Mouse (Mus musculus): Measurements from ENCODE around the gene Cep72. TPM values are rescaled to one million over a fixed set of nuclear protein-coding genes. Genes with fewer than 3 reads are reported as not detected.
"Not testable (repeated sequence)": the region's sequence is repeated elsewhere in the genome, so short reads cannot be mapped to it uniquely, and the experiment has no call there.

Cep72 gene
- polyA plus RNA-seq, 1 experiment from 2014 or later: 8.8 TPM

GRCm38 (mm10) chr13:74029013-74029412 lies 33.1 kb downstream of the Cep72 start:
- Histone ChIP-seq H3K4me2 (no peak overlapping the region), H3K27me3 (no peaks in the 10 kb centered on the region), H3K27ac (peak overlapping the region; percentile 15; the same call in 1 of the 2 replicates), H3K4me1 (replicated peaks) (peaks cover 24% of the 10 kb centered on the region), H3K4me3 (no peak overlapping the region), H3K36me3 (no peaks in the 10 kb centered on the region), H3K9ac (no peak overlapping the region), H3K9me3 (replicated peaks) (no peaks in the 10 kb centered on the region)
- no peak for ATAC-seq (replicated peaks; ENCODE audit: insufficient number of reproducible peaks, insufficient read depth, low FRiP score, low read depth)
- WGBS: 58% methylated on average over 2 of the region's 2 CpGs

DNA sequence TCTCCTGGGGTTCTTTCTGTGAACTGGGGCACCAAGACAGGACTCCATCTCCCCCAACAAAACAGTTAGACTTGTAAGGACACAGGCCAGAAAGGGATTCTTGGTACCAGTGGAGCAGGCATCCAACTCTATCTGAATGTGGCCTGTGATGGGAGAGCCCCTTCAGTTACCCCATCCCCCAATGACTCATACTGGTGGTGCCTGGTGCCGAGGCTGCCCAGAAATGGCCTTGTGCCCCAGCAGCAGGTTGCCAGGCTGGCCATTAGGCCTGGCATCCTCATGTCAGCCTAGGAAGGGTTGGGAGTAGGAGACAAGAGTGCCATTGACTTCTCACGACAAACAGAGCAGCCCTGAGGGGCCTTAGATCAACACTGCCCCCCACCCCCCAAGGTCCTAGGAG lies 34.0 kb downstream of the Cep72 start:
- H3K9me3 ChIP-seq (replicated peaks): no peaks in the 10 kb centered on the region
- H3K27ac ChIP-seq: no peak overlapping the region
- ATAC-seq (replicated peaks; ENCODE audit: insufficient number of reproducible peaks, insufficient read depth, low FRiP score, low read depth): no peak
- H3K36me3 ChIP-seq: no peaks in the 10 kb centered on the region
- peaks cover 24% of the 10 kb centered on the region for H3K4me1 ChIP-seq (replicated peaks)
- no peak overlapping the region for H3K9ac ChIP-seq
- H3K4me3 ChIP-seq: no peak overlapping the region
- 52% methylated on average over 2 of the region's 2 CpGs for whole genome bisulfite sequencing
- H3K27me3 ChIP-seq: no peaks in the 10 kb centered on the region
- H3K4me2 ChIP-seq: no peak overlapping the region

DNA sequence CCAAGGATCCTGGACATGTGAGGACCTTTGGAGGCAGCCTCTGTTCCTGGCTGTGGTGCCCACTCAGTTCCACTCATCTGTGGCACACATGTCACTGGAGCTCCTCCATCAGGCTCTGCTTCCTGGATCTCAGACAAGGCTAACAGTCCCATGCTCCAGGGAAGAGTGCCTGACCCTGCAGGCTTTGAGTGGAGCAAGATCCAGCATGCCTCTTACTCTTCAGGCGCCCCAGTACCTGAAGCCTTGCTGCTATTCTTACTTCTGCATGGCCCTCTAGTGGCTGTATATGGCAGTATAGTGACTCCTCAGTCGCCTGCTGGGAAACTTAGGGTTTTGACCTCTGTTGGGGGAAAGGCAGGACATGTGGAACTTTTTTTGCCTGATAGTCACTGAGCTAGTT lies 35.9 kb downstream of the Cep72 start:
- Histone ChIP-seq H3K4me1 (replicated peaks) (peaks cover 24% of the 10 kb centered on the region), H3K4me2 (no peak overlapping the region), H3K27ac (peak overlapping the region; percentile 48), H3K36me3 (no peaks in the 10 kb centered on the region), H3K4me3 (no peak overlapping the region), H3K27me3 (no peaks in the 10 kb centered on the region), H3K9me3 (replicated peaks) (no peaks in the 10 kb centered on the region), H3K9ac (no peak overlapping the region)
- 13% methylated on average over 2 of the region's 2 CpGs for WGBS
- no peak; the same call in 1 of the 2 replicates for ATAC-seq (replicated peaks; ENCODE audit: insufficient number of reproducible peaks, insufficient read depth, low FRiP score, low read depth)

DNA sequence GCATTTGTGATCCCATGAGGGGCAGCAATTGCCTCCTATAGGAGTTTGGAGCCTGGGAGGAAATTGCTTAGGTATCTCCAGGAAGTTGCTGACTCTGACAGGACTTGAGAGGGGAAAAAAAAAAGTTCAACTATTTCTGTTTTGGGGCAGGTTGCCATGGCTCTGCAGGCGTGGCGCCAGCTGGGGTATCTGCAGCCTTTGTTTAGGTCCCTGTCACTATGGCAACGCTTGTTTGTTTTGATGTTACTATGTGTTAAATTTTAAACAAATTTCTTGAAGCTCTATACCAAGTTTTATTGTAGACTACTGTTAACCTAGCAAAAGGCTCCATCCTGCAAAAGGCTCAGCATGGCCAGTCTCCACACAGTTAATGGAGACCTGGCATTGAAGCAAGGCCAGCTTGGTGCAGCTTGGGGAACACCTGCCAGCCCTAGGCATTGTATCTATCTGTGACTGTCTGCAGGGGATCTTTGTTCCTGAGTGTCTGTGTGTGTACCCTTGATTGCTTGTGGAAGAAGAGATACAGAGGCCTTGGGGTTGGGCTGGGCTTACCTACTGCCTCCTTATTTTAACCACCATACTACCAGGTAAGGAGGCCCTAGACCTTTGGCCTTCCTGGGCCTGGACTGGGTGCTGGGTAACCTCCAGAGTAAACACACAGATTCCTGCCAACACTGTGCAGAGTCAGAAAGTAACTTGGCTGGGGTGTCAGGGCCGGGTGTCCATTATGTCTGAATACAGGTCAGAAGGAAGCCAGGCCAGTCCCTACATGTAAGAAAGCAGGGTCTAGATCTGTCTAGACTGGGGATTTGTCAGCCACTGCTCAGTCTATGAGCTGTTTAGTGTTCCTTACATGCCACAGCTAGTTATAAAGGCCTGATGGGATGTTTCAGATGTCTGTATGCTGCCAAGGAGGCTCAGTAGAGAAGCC lies 36.7 kb downstream of the Cep72 start:
- H3K27ac ChIP-seq: peak overlapping the region; percentile 48
- H3K4me1 ChIP-seq (replicated peaks): peaks cover 24% of the 10 kb centered on the region
- no peaks in the 10 kb centered on the region for H3K27me3 ChIP-seq
- H3K36me3 ChIP-seq: no peaks in the 10 kb centered on the region
- no peak overlapping the region for H3K9ac ChIP-seq
- ATAC-seq (replicated peaks; ENCODE audit: insufficient number of reproducible peaks, insufficient read depth, low FRiP score, low read depth): 0 out of 2 replicates have a peak, but pooled peaks have one; percentile 9
- WGBS: 63% methylated on average over 4 of the region's 4 CpGs
- no peaks in the 10 kb centered on the region for H3K9me3 ChIP-seq (replicated peaks)
- H3K4me2 ChIP-seq: no peak overlapping the region
- H3K4me3 ChIP-seq: no peak overlapping the region

- not testable (repeated sequence) for H3K9me3 ChIP-seq (replicated peaks); H3K4me3 ChIP-seq; ATAC-seq (replicated peaks; ENCODE audit: insufficient number of reproducible peaks, insufficient read depth, low FRiP score, low read depth); H3K36me3 ChIP-seq; H3K4me1 ChIP-seq (replicated peaks); H3K27me3 ChIP-seq; H3K4me2 ChIP-seq; H3K9ac ChIP-seq; H3K27ac ChIP-seq
- 67% methylated on average over 8 of the region's 8 CpGs for WGBS
Observed at GRCm38 (mm10) chr13:74019006-74019405, 43.1 kb downstream of the Cep72 start.

DNA sequence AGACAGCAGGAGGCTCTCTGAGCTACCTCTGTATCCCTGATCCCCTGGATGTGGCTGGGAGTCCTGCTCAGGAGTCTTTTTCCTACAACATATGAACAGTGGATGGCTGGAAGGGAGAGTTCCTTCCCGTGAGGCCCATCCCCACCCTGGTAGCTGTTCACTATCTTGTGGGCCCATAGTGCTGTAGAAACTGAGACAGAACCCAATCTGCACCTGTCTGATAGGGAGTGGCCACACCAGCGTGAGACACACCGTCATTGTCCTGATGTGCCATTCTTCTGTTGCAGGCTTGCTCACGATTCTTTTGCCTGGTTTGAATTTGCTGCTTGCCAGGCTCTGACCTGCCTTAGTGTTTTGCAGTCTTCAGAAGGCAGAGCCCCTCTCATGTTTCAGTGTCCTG lies 44.7 kb downstream of the Cep72 start:
- ATAC-seq (replicated peaks; ENCODE audit: insufficient number of reproducible peaks, insufficient read depth, low FRiP score, low read depth): no peak
- H3K9ac ChIP-seq: no peak overlapping the region
- no peaks in the 10 kb centered on the region for H3K36me3 ChIP-seq
- no peak overlapping the region for H3K27ac ChIP-seq
- no peaks in the 10 kb centered on the region for H3K27me3 ChIP-seq
- no peak overlapping the region for H3K4me2 ChIP-seq
- no peak overlapping the region for H3K4me3 ChIP-seq
- H3K4me1 ChIP-seq (replicated peaks): 0 out of 2 replicates have a peak, but pooled peaks cover 5% of the 10 kb centered on the region
- 71% methylated on average over 4 of the region's 4 CpGs for WGBS
- no peaks in the 10 kb centered on the region for H3K9me3 ChIP-seq (replicated peaks)

DNA sequence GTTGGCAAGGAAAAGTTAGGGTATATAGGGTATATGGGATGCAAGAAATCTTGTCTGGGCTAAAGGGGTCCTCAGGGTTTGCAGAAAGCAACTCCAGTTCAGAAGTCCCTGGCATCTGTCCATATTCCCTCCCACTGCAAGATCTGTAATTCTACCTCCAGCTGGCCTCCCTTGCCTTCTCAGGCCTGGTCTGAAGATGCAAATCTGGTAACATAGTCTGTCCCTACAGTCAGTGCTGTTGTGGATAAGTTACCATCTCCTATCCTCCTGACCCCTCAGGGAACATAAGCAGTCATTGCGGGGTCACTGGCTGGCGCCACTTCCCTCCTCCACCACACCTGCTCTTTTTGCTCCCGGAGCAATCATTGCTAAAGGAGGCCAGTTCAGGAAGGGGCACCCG lies 46.2 kb downstream of the Cep72 start:
- H3K4me3 ChIP-seq: no peak overlapping the region
- H3K4me2 ChIP-seq: no peak overlapping the region
- 81% methylated on average over 4 of the region's 4 CpGs for WGBS
- H3K36me3 ChIP-seq: no peaks in the 10 kb centered on the region
- H3K27me3 ChIP-seq: no peaks in the 10 kb centered on the region
- H3K9me3 ChIP-seq (replicated peaks): no peaks in the 10 kb centered on the region
- no peak overlapping the region for H3K9ac ChIP-seq
- no peak overlapping the region for H3K27ac ChIP-seq
- peaks cover 8% of the 10 kb centered on the region for H3K4me1 ChIP-seq (replicated peaks)
- no peak for ATAC-seq (replicated peaks; ENCODE audit: insufficient number of reproducible peaks, insufficient read depth, low FRiP score, low read depth)

- 16% methylated on average over 3 of the region's 3 CpGs for WGBS
- H3K27ac ChIP-seq: 0 out of 2 replicates have a peak overlapping the region, but pooled peaks have one; percentile 21
Observed at GRCm38 (mm10) chr13:74010678-74011077, 51.4 kb downstream of the Cep72 start.

GRCm38 (mm10) chr13:74009791-74010614 lies 52.1 kb downstream of the Cep72 start:
- Histone ChIP-seq H3K27ac (peak overlapping the region; percentile 32; the same call in 1 of the 2 replicates), H3K4me3 (peak overlapping the region; percentile 65), H3K36me3 (no peaks in the 10 kb centered on the region), H3K4me1 (replicated peaks) (peaks cover 16% of the 10 kb centered on the region), H3K4me2 (peak overlapping the region; percentile 92), H3K9me3 (replicated peaks) (no peaks in the 10 kb centered on the region), H3K27me3 (0 out of 2 replicates have a peak, but pooled peaks cover 3% of the 10 kb centered on the region), H3K9ac (peak overlapping the region; percentile 47)
- WGBS: under 1% methylated on average over 55 of the region's 55 CpGs
- ATAC-seq (replicated peaks; ENCODE audit: insufficient number of reproducible peaks, insufficient read depth, low FRiP score, low read depth): no peak

More at GRCm38 (mm10) chr13:74010678-74011077, 51.4 kb downstream of the Cep72 start:
- no peaks in the 10 kb centered on the region for H3K9me3 ChIP-seq (replicated peaks)
- ATAC-seq (replicated peaks; ENCODE audit: insufficient number of reproducible peaks, insufficient read depth, low FRiP score, low read depth): no peak
- H3K9ac ChIP-seq: no peak overlapping the region
- H3K4me3 ChIP-seq: peak overlapping the region; percentile 65
- H3K4me2 ChIP-seq: peak overlapping the region; percentile 92
- H3K27me3 ChIP-seq: 0 out of 2 replicates have a peak, but pooled peaks cover 3% of the 10 kb centered on the region
- H3K4me1 ChIP-seq (replicated peaks): peaks cover 16% of the 10 kb centered on the region
- H3K36me3 ChIP-seq: no peaks in the 10 kb centered on the region

DNA sequence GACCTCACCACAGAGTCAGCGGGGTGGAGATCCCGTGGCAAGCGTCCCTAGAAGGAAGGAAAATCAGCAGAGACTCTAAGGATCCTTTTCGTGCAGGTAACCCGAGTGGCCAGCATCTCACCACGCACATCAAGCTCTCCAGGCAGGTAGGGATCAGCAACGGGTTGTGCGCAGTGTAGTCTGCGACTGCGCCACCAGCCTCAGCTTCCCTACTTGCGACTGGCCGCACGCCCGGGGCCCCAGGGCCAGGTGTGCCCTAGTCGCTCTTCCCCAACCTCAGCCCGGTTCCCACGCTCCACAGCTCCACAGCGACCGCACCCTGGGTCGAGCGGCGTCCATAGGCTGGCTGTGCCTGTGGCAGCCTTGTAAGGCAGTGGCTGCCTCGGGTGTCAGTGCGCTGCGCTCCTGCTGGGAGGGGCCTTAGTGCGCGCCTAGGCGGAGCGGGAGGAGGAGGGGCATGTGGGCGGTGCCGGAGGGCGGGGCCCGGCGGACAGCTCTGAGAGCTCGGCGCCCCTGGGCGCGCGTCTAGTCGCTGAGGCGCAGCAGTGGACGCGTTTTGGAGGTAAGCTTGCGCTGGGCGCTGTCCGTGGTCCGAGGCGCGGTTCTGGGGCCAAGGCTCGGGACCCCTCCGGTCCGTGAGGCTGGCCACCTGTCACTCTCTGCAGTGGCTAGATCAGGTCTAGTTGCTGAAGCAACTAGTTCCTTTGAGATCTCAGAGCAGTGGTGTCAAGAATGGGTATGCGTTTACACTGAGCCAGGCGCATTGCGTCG lies 53.0 kb downstream of the Cep72 start, which contains the start of gene Tppp:
Gene Tppp, plus strand, starts transcription at position 460 of the 771 bp plus-strand sequence.
- 0 out of 2 replicates have a peak, but pooled peaks cover 7% of the 10 kb centered on the region for H3K27me3 ChIP-seq
- WGBS: under 1% methylated on average over 56 of the region's 56 CpGs
- peak within 1 kb of the TSS; percentile 57 for H3K27ac ChIP-seq
- H3K4me3 ChIP-seq: peak within 1 kb of the TSS; percentile 65
- peak; percentile 96 for ATAC-seq (replicated peaks; ENCODE audit: insufficient number of reproducible peaks, insufficient read depth, low FRiP score, low read depth)
- H3K9me3 ChIP-seq (replicated peaks): no peaks in the 10 kb centered on the region
- no peaks in the 10 kb centered on the region for H3K36me3 ChIP-seq
- peak within 1 kb of the TSS; percentile 74 for H3K9ac ChIP-seq
- H3K4me2 ChIP-seq: peak within 1 kb of the TSS; percentile 92
- H3K4me1 ChIP-seq (replicated peaks): peaks cover 16% of the 10 kb centered on the region
